Mouse (Mus musculus) midbrain, embryonic 13.5 days (tissue): ENCODE results near the gene Pgpep1l. TPM values are rescaled to one million over a fixed set of nuclear protein-coding genes. Genes with fewer than 3 reads are reported as not detected.

Experiments used
- ATAC-seq: fragments of 200-750 bp; cut with Nextera tagmentation; 2 replicates; pipeline ENCODE4 v1.8.0; 2017; ENCODE audit warnings: mild to moderate bottlenecking, moderate TSS enrichment, moderate library complexity
- H3K27ac ChIP-seq: fragments of 300-500 bp; sonication (generic); 2 replicates; pipeline ENCODE4 v1.5.1; 2015; ENCODE audit warnings: inconsistent platforms, mild to moderate bottlenecking, moderate library complexity
- H3K27me3 ChIP-seq: fragments of 300-500 bp; sonication (generic); 2 replicates; pipeline ENCODE4 v1.6.1; 2015; ENCODE audit warnings: mild to moderate bottlenecking, inconsistent platforms
- H3K36me3 ChIP-seq: fragments of 300-500 bp; sonication (generic); 2 replicates; pipeline ENCODE4 v1.6.1; 2015; ENCODE audit warnings: mild to moderate bottlenecking, inconsistent platforms
- H3K4me1 ChIP-seq: fragments of 300-500 bp; sonication (generic); replicated peaks from 2 replicates; pipeline ENCODE4 v1.6.1; 2015; ENCODE audit warnings: inconsistent platforms
- H3K4me2 ChIP-seq: fragments of 300-500 bp; sonication (generic); replicated peaks from 2 replicates; pipeline ENCODE4 v1.6.1; 2015; ENCODE audit warnings: moderate library complexity, mild to moderate bottlenecking, inconsistent platforms
- H3K4me3 ChIP-seq: fragments of 300-500 bp; sonication (generic); replicated peaks from 2 replicates; pipeline ENCODE4 v1.5.1; 2015; ENCODE audit warnings: mild to moderate bottlenecking, inconsistent platforms
- H3K9ac ChIP-seq: fragments of 300-500 bp; sonication (generic); replicated peaks from 2 replicates; pipeline ENCODE4 v1.6.1; 2015; ENCODE audit warnings: mild to moderate bottlenecking, inconsistent platforms
- H3K9me3 ChIP-seq: fragments of 300-500 bp; sonication (generic); 2 replicates; pipeline ENCODE4 v1.6.1; 2016; ENCODE audit warnings: mild to moderate bottlenecking, inconsistent platforms
- WGBS: fragments of 180-500 bp; shearing (Covaris S2); methylation state at CpG from one replicate; pipeline ENCODE4 v1.1.7; 2015; 5-methylcytosine and 5-hydroxymethylcytosine counted together
- polyA plus RNA-seq: library from polyadenylated mRNA; unstranded; fragments of >200 nt; fragmentation: Nextera tagmentation; extraction: Ambion mirVana; gene quantifications from 2 replicates; pipeline ENCODE4 v1.2.1, GENCODE M21; 2015

The Pgpep1l gene
- polyA plus RNA-seq, 1 experiment from 2014 or later = not detected

GRCm38 (mm10) chr7:68224006-68224405, 40.0 kb downstream of the Pgpep1l start:
- no peak overlapping the region; the same call in 1 of the 2 replicates for H3K9ac ChIP-seq

GRCm38 (mm10) chr7:68223356-68223808, 40.7 kb downstream of the Pgpep1l start:
- Histone ChIP-seq H3K9me3 (no peaks in the 10 kb centered on the region), H3K27ac (peak overlapping the region; percentile 81), H3K27me3 (no peaks in the 10 kb centered on the region), H3K36me3 (peaks cover 74% of the 10 kb centered on the region), H3K9ac (no peak overlapping the region; the same call in 1 of the 2 replicates), H3K4me2 (no peak overlapping the region), H3K4me1 (peaks cover 29% of the 10 kb centered on the region), H3K4me3 (no peak overlapping the region)
- peak; percentile 82 for ATAC-seq
- 44% methylated on average over 13 of the region's 13 CpGs for WGBS

More at GRCm38 (mm10) chr7:68224006-68224405, 40.0 kb downstream of the Pgpep1l start:
- WGBS = 96% methylated on average over 5 of the region's 5 CpGs
- no peak overlapping the region for H3K4me3 ChIP-seq
- no peaks in the 10 kb centered on the region for H3K27me3 ChIP-seq
- no peaks in the 10 kb centered on the region for H3K9me3 ChIP-seq
- H3K27ac ChIP-seq = peak overlapping the region; percentile 81
- H3K4me1 ChIP-seq = peaks cover 33% of the 10 kb centered on the region
- H3K36me3 ChIP-seq = peaks cover 68% of the 10 kb centered on the region
- H3K4me2 ChIP-seq = no peak overlapping the region
- ATAC-seq = no peak

GRCm38 (mm10) chr7:68221677-68222230, 42.3 kb downstream of the Pgpep1l start:
- ATAC-seq = no peak
- H3K4me1 ChIP-seq = peaks cover 18% of the 10 kb centered on the region
- no peak overlapping the region for H3K9ac ChIP-seq
- H3K27ac ChIP-seq = no peak overlapping the region; the same call in 1 of the 2 replicates
- 88% methylated on average over 9 of the region's 9 CpGs for WGBS
- H3K4me2 ChIP-seq = no peak overlapping the region
- H3K9me3 ChIP-seq = no peaks in the 10 kb centered on the region
- no peaks in the 10 kb centered on the region for H3K27me3 ChIP-seq
- peaks cover 79% of the 10 kb centered on the region for H3K36me3 ChIP-seq
- H3K4me3 ChIP-seq = no peak overlapping the region

- ATAC-seq = no peak
- Histone ChIP-seq H3K27ac (no peak overlapping the region), H3K9me3 (no peaks in the 10 kb centered on the region), H3K9ac (no peak overlapping the region), H3K36me3 (peaks cover 79% of the 10 kb centered on the region), H3K4me1 (peaks cover 17% of the 10 kb centered on the region), H3K27me3 (no peaks in the 10 kb centered on the region), H3K4me2 (no peak overlapping the region), H3K4me3 (no peak overlapping the region)
- 88% methylated on average over 11 of the region's 11 CpGs for WGBS
Observed at GRCm38 (mm10) chr7:68218879-68219278, 45.2 kb downstream of the Pgpep1l start.

- H3K36me3 ChIP-seq = peaks cover 90% of the 10 kb centered on the region
- no peak overlapping the region for H3K4me2 ChIP-seq
- no peak overlapping the region for H3K9ac ChIP-seq
- no peaks in the 10 kb centered on the region for H3K27me3 ChIP-seq
- no peak overlapping the region for H3K27ac ChIP-seq
- no peak overlapping the region for H3K4me3 ChIP-seq
- 92% methylated on average over 18 of the region's 18 CpGs for WGBS
- H3K9me3 ChIP-seq = no peaks in the 10 kb centered on the region
- H3K4me1 ChIP-seq = no peaks in the 10 kb centered on the region
- ATAC-seq = no peak
Observed at GRCm38 (mm10) chr7:68215522-68216070, 48.4 kb downstream of the Pgpep1l start.

GRCm38 (mm10) chr7:68213842-68214241, 50.2 kb downstream of the Pgpep1l start:
- 60% methylated on average over 5 of the region's 5 CpGs for WGBS
- Histone ChIP-seq H3K9me3 (no peaks in the 10 kb centered on the region), H3K9ac (no peak overlapping the region), H3K4me1 (no peaks in the 10 kb centered on the region), H3K4me2 (no peak overlapping the region), H3K27ac (no peak overlapping the region), H3K36me3 (peaks cover 88% of the 10 kb centered on the region), H3K4me3 (no peak overlapping the region), H3K27me3 (no peaks in the 10 kb centered on the region)
- ATAC-seq = no peak

- H3K36me3 ChIP-seq = peaks cover 88% of the 10 kb centered on the region
- no peaks in the 10 kb centered on the region for H3K9me3 ChIP-seq
- H3K4me1 ChIP-seq = no peaks in the 10 kb centered on the region
- WGBS = 97% methylated on average over 7 of the region's 7 CpGs
- ATAC-seq = no peak
- no peak overlapping the region for H3K9ac ChIP-seq
- no peak overlapping the region for H3K4me2 ChIP-seq
- H3K27ac ChIP-seq = no peak overlapping the region
- H3K27me3 ChIP-seq = no peaks in the 10 kb centered on the region
- H3K4me3 ChIP-seq = no peak overlapping the region
Observed at GRCm38 (mm10) chr7:68211883-68212282, 52.1 kb downstream of the Pgpep1l start.

GRCm38 (mm10) chr7:68210417-68210816, 53.6 kb downstream of the Pgpep1l start:
- H3K4me3 ChIP-seq = no peak overlapping the region
- no peak overlapping the region for H3K9ac ChIP-seq
- no peak for ATAC-seq
- H3K4me1 ChIP-seq = no peaks in the 10 kb centered on the region
- 78% methylated on average over 4 of the region's 4 CpGs for WGBS
- H3K27ac ChIP-seq = no peak overlapping the region
- H3K4me2 ChIP-seq = no peak overlapping the region
- peaks cover 88% of the 10 kb centered on the region for H3K36me3 ChIP-seq
- H3K9me3 ChIP-seq = no peaks in the 10 kb centered on the region
- H3K27me3 ChIP-seq = no peaks in the 10 kb centered on the region

- H3K4me1 ChIP-seq = no peaks in the 10 kb centered on the region
- peaks cover 81% of the 10 kb centered on the region for H3K36me3 ChIP-seq
- no peaks in the 10 kb centered on the region for H3K9me3 ChIP-seq
- H3K4me2 ChIP-seq = no peak overlapping the region
- H3K27me3 ChIP-seq = no peaks in the 10 kb centered on the region
- WGBS = 95% methylated on average over 6 of the region's 6 CpGs
- H3K27ac ChIP-seq = no peak overlapping the region
- no peak for ATAC-seq
- no peak overlapping the region for H3K9ac ChIP-seq
- H3K4me3 ChIP-seq = no peak overlapping the region
Observed at GRCm38 (mm10) chr7:68209039-68209438, 55.0 kb downstream of the Pgpep1l start.

- no peak for ATAC-seq
- Histone ChIP-seq H3K27me3 (no peaks in the 10 kb centered on the region), H3K4me1 (no peaks in the 10 kb centered on the region), H3K27ac (no peak overlapping the region), H3K4me3 (no peak overlapping the region), H3K9ac (no peak overlapping the region), H3K36me3 (peaks cover 81% of the 10 kb centered on the region), H3K4me2 (no peak overlapping the region), H3K9me3 (no peaks in the 10 kb centered on the region)
- 94% methylated on average over 8 of the region's 8 CpGs for WGBS
Observed at GRCm38 (mm10) chr7:68205776-68206427, 58.1 kb downstream of the Pgpep1l start.

GRCm38 (mm10) chr7:68199609-68200008, 64.4 kb downstream of the Pgpep1l start:
- ATAC-seq = no peak
- 97% methylated on average over 7 of the region's 7 CpGs for WGBS
- Histone ChIP-seq H3K36me3 (peaks cover 84% of the 10 kb centered on the region), H3K9ac (no peak overlapping the region), H3K27ac (no peak overlapping the region), H3K9me3 (no peaks in the 10 kb centered on the region), H3K4me2 (no peak overlapping the region), H3K4me3 (no peak overlapping the region), H3K27me3 (no peaks in the 10 kb centered on the region), H3K4me1 (no peaks in the 10 kb centered on the region)

- H3K27ac ChIP-seq = no peak overlapping the region
- H3K9ac ChIP-seq = no peak overlapping the region
- no peak for ATAC-seq
- H3K4me1 ChIP-seq = no peaks in the 10 kb centered on the region
- H3K4me3 ChIP-seq = no peak overlapping the region
- no peak overlapping the region for H3K4me2 ChIP-seq
- WGBS = 91% methylated on average over 15 of the region's 15 CpGs
- peaks cover 94% of the 10 kb centered on the region for H3K36me3 ChIP-seq
- no peaks in the 10 kb centered on the region for H3K27me3 ChIP-seq
- H3K9me3 ChIP-seq = no peaks in the 10 kb centered on the region
Observed at GRCm38 (mm10) chr7:68193958-68194695, 69.9 kb downstream of the Pgpep1l start.
